Mouse (Mus musculus): Measurements from ENCODE around the gene Neurl1b. TPM values are rescaled to one million over a fixed set of nuclear protein-coding genes. Genes with fewer than 3 reads are reported as not detected.

The Neurl1b gene
- total and polyA plus RNA-seq, 2 experiments from 2014 or later = 2.1 to 60.4 TPM

DNA sequence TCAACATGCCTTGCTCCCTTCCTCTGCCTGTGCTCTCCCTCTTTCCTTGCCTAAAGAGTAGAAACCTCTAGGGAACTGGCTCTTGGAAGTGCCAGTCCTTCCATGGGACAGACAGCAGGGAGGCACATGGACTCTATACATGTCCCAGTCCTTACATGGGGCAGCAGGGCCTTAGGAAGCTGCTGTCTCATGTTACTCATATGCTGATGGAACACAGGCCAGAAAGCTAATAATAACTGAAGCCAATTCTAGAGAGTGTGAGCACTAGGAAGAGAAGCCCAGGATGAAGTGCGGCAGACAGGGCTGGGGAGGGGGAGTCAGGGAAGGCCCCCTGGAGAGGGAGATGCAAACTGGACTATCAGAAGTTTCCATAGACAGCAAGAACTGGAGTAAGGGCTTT, 38.2 kb upstream of the Neurl1b start:
- Histone ChIP-seq H3K9me3 (ENCODE audit: low read length) (no peaks in the 10 kb centered on the region), H3K36me3 (ENCODE audit: insufficient read depth, low read length) (no peaks in the 10 kb centered on the region), H3K9ac (replicated peaks; ENCODE audit: low read length) (no peak overlapping the region), H3K27me3 (ENCODE audit: insufficient read depth, low read length) (no peaks in the 10 kb centered on the region), H3K4me3 (ENCODE audit: low read length) (no peak overlapping the region), H3K27ac (no peak overlapping the region), H3K4me1 (ENCODE audit: insufficient read depth, low read length) (peaks cover 13% of the 10 kb centered on the region), H3K4me2 (ENCODE audit: low read depth, low read length) (no peak overlapping the region)
- 88% methylated on average over 1 of the region's 1 CpGs for WGBS
- DNase-seq (ENCODE audit: low spot score) = no peak
- no peak for ATAC-seq
- no peak for TF ChIP-seq CTCF (IDR thresholded peaks at IDR 0.05; ENCODE audit: low read depth)

DNA sequence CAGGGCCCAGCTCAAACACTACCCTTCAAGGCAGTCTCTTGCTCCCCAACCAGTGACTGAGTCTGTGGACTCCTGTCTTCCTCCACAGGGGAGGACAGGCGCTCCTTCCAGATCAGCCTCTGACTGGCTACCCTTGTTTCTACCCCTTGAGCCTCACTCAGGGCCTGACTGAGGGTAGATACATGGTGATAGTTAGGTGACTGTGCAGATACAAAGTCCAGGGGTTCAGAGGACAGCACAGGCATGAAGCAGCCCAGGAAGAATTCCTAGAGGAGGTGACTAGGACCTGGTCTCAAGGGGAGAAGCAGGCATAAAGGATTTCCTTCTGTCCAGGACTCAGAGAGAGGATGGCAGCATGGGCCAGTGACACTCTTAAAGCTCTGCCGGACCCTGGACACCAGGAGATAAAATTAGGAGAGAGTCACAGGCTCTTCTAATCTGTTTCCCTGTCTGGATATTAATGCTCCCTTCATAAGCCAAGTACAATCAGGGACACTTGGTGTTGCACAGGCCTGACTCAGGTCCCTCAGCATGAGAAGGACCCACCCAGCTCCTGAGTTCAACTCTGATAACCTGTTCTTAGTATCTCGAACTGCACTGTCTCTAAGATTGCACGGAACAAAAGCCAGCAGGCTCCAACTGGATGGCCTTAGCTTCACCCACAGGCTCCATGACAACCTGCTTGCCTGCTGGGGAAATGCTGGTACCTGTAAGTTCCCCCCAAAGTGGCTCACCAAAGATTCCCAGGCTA, 37.5 kb upstream of the Neurl1b start:
- H3K27me3 ChIP-seq (ENCODE audit: insufficient read depth, low read length) = no peaks in the 10 kb centered on the region

GRCm38 (mm10) chr17:26380280-26380985, 34.2 kb upstream of the Neurl1b start:
- TF ChIP-seq CTCF (IDR thresholded peaks at IDR 0.05; ENCODE audit: low read depth) = no peak
- no peak overlapping the region for H3K9ac ChIP-seq (replicated peaks; ENCODE audit: low read length)
- DNase-seq (ENCODE audit: low spot score) = no peak

More for the DNA sequence above, 37.5 kb upstream of the Neurl1b start:
- H3K9ac ChIP-seq (replicated peaks; ENCODE audit: low read length) = no peak overlapping the region
- no peak overlapping the region for H3K4me2 ChIP-seq (ENCODE audit: low read depth, low read length)
- no peak overlapping the region for H3K27ac ChIP-seq
- H3K4me1 ChIP-seq (ENCODE audit: insufficient read depth, low read length) = peaks cover 20% of the 10 kb centered on the region
- H3K9me3 ChIP-seq (ENCODE audit: low read length) = no peaks in the 10 kb centered on the region
- H3K4me3 ChIP-seq (ENCODE audit: low read length) = no peak overlapping the region
- no peaks in the 10 kb centered on the region for H3K36me3 ChIP-seq (ENCODE audit: insufficient read depth, low read length)
- WGBS = 75% methylated on average over 4 of the region's 4 CpGs
- ATAC-seq = no peak
- no peak for DNase-seq (ENCODE audit: low spot score)
- no peak for TF ChIP-seq CTCF (IDR thresholded peaks at IDR 0.05; ENCODE audit: low read depth)

DNA sequence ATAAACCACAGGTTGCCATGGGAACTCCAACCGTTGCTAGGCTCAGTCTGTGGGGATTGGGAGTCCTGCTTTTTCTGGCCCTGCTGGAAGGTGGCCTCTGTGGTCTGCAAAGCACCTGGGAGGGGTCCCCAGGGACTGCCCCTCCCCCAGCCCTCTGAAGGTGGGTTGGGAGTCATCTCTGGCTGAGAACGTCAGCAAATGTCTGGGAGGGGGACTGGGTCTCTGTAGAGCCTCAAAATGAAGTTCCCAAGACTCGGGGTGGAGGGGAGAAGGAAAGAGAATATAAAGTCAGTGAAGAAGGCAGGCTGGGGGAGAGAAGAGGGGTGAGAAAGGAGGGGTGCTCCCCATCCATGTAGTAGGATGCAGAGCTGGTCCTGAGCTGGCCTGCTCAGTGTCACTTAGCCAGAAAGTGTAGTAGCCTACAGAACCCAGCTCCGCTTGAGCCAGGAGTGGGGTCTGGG, 33.6 kb upstream of the Neurl1b start:
- Histone ChIP-seq H3K27ac (peak overlapping the region; percentile 73), H3K4me2 (ENCODE audit: low read depth, low read length) (0 out of 2 replicates have a peak overlapping the region, but pooled peaks have one; percentile 13)
- peak; percentile 83 for DNase-seq (ENCODE audit: low spot score)

More at GRCm38 (mm10) chr17:26380280-26380985, 34.2 kb upstream of the Neurl1b start:
- 26% methylated on average over 8 of the region's 8 CpGs for WGBS
- H3K4me1 ChIP-seq (ENCODE audit: insufficient read depth, low read length) = peaks cover 22% of the 10 kb centered on the region
- ATAC-seq = peak; percentile 24; the same call in 1 of the 2 replicates
- H3K27me3 ChIP-seq (ENCODE audit: insufficient read depth, low read length) = no peaks in the 10 kb centered on the region
- 0 out of 2 replicates have a peak overlapping the region, but pooled peaks have one; percentile 13 for H3K4me2 ChIP-seq (ENCODE audit: low read depth, low read length)
- no peaks in the 10 kb centered on the region for H3K36me3 ChIP-seq (ENCODE audit: insufficient read depth, low read length)
- H3K9me3 ChIP-seq (ENCODE audit: low read length) = no peaks in the 10 kb centered on the region
- H3K4me3 ChIP-seq (ENCODE audit: low read length) = no peak overlapping the region
- H3K27ac ChIP-seq = peak overlapping the region; percentile 73

DNA sequence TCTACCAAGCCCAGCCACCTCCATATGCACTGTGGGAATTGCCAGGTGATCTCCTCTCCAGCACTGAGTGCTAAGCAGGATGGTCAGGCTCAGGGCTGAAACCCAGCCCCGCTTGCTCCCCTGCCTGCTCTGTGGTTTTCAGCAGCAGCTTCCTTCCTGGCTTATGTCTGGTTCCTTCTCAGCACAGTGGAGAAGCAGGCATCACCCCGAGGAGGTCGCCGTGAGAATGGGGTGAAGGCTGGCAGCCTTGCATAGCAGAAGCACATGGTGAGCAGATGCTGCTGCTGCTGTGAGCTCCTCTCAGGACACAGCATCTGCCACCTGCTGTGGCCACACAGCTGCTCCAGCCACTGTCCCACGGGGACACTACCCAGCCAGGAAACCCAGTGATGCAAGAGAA, 33.0 kb upstream of the Neurl1b start:
- whole genome bisulfite sequencing = 42% methylated on average over 5 of the region's 5 CpGs
- H3K36me3 ChIP-seq (ENCODE audit: insufficient read depth, low read length) = no peaks in the 10 kb centered on the region
- DNase-seq (ENCODE audit: low spot score) (no peak), ATAC-seq (no peak; the same call in 1 of the 2 replicates)
- no peaks in the 10 kb centered on the region for H3K9me3 ChIP-seq (ENCODE audit: low read length)
- peak overlapping the region; percentile 73 for H3K27ac ChIP-seq
- H3K4me3 ChIP-seq (ENCODE audit: low read length) = no peak overlapping the region
- no peaks in the 10 kb centered on the region for H3K27me3 ChIP-seq (ENCODE audit: insufficient read depth, low read length)
- peaks cover 25% of the 10 kb centered on the region for H3K4me1 ChIP-seq (ENCODE audit: insufficient read depth, low read length)
- no peak overlapping the region for H3K4me2 ChIP-seq (ENCODE audit: low read depth, low read length)
- H3K9ac ChIP-seq (replicated peaks; ENCODE audit: low read length) = no peak overlapping the region
- TF ChIP-seq CTCF (IDR thresholded peaks at IDR 0.05; ENCODE audit: low read depth) = no peak

More for the DNA sequence above, 33.6 kb upstream of the Neurl1b start:
- no peak for TF ChIP-seq CTCF (IDR thresholded peaks at IDR 0.05; ENCODE audit: low read depth)
- no peaks in the 10 kb centered on the region for H3K36me3 ChIP-seq (ENCODE audit: insufficient read depth, low read length)
- H3K4me3 ChIP-seq (ENCODE audit: low read length) = no peak overlapping the region
- H3K27me3 ChIP-seq (ENCODE audit: insufficient read depth, low read length) = no peaks in the 10 kb centered on the region
- H3K9me3 ChIP-seq (ENCODE audit: low read length) = no peaks in the 10 kb centered on the region
- ATAC-seq = peak; percentile 80
- WGBS = 40% methylated on average over 4 of the region's 4 CpGs
- peaks cover 25% of the 10 kb centered on the region for H3K4me1 ChIP-seq (ENCODE audit: insufficient read depth, low read length)
- no peak overlapping the region for H3K9ac ChIP-seq (replicated peaks; ENCODE audit: low read length)

- DNase-seq (ENCODE audit: low spot score) (no peak), ATAC-seq (no peak)
- Histone ChIP-seq H3K9me3 (ENCODE audit: low read length) (no peaks in the 10 kb centered on the region), H3K27me3 (ENCODE audit: insufficient read depth, low read length) (no peaks in the 10 kb centered on the region), H3K9ac (replicated peaks; ENCODE audit: low read length) (no peak overlapping the region), H3K36me3 (ENCODE audit: insufficient read depth, low read length) (no peaks in the 10 kb centered on the region), H3K4me1 (ENCODE audit: insufficient read depth, low read length) (peaks cover 25% of the 10 kb centered on the region), H3K4me2 (ENCODE audit: low read depth, low read length) (no peak overlapping the region), H3K4me3 (ENCODE audit: low read length) (no peak overlapping the region), H3K27ac (peak overlapping the region; percentile 73)
- no peak for TF ChIP-seq CTCF (IDR thresholded peaks at IDR 0.05; ENCODE audit: low read depth)
- WGBS = 77% methylated on average over 3 of the region's 3 CpGs
These were observed 32.5 kb upstream of the Neurl1b start for GRCm38 (mm10) chr17:26382176-26382575.
